Mouse (Mus musculus) hindbrain, postnatal 0 days (tissue): ENCODE data around the gene Cnst. TPM values are rescaled to one million over a fixed set of nuclear protein-coding genes. Genes with fewer than 3 reads are reported as not detected.

Source experiments
- ATAC-seq: fragments of 200-750 bp; cut with Nextera tagmentation; 2 replicates; pipeline ENCODE4 v1.8.0; 2017; ENCODE audit warnings: mild to moderate bottlenecking, moderate TSS enrichment, moderate library complexity
- DNase-seq: peaks from one replicate; pipeline ENCODE4 v3.0.0-alpha.2; 2015; ENCODE audit warnings: low spot score
- H3K27ac ChIP-seq: fragments of 300-500 bp; sonication (generic); 2 replicates; pipeline ENCODE4 v1.5.1; 2014; ENCODE audit warnings: mild to moderate bottlenecking
- H3K27me3 ChIP-seq: fragments of 300-500 bp; sonication (generic); 2 replicates; pipeline ENCODE4 v1.6.1; 2014; ENCODE audit warnings: low read length, mixed read lengths; ENCODE audit not compliant: insufficient read depth
- H3K36me3 ChIP-seq: fragments of 300-500 bp; sonication (generic); 2 replicates; pipeline ENCODE4 v1.6.1; 2014; ENCODE audit warnings: low read length, mixed read lengths; ENCODE audit not compliant: insufficient read depth
- H3K4me1 ChIP-seq: fragments of 300-500 bp; sonication (generic); 2 replicates; pipeline ENCODE4 v1.6.1; 2014; ENCODE audit warnings: antibody characterized with exemption, low read length, mixed read lengths; ENCODE audit not compliant: insufficient read depth
- H3K4me2 ChIP-seq: fragments of 300-500 bp; sonication (generic); 2 replicates; pipeline ENCODE4 v1.6.1; 2014; ENCODE audit warnings: low read depth, mild to moderate bottlenecking, low read length, moderate library complexity, mixed read lengths
- H3K4me3 ChIP-seq: fragments of 300-500 bp; sonication (generic); 2 replicates; pipeline ENCODE4 v1.5.1; 2014; ENCODE audit warnings: low read length
- H3K9ac ChIP-seq: fragments of 300-500 bp; sonication (generic); replicated peaks from 2 replicates; pipeline ENCODE4 v1.6.1; 2014; ENCODE audit warnings: mild to moderate bottlenecking, low read length, moderate library complexity, mixed read lengths
- H3K9me3 ChIP-seq: fragments of 300-500 bp; sonication (generic); 2 replicates; pipeline ENCODE4 v1.6.1; 2016; ENCODE audit warnings: low read length, mixed read lengths
- CTCF ChIP-seq: IDR thresholded peaks from 2 replicates; pipeline ENCODE4 v1.5.1; 2016; ENCODE audit warnings: antibody characterized with exemption, control low read depth, low read depth
- WGBS: fragments of 180-500 bp; shearing (Covaris S2); extraction: QIAGEN DNeasy Blood & Tissue Kit; methylation state at CpG from one replicate; pipeline ENCODE4 v1.1.7; 2014; 5-methylcytosine and 5-hydroxymethylcytosine counted together
- polyA plus RNA-seq: library from polyadenylated mRNA; unstranded; fragments of >200 nt; fragmentation: Nextera tagmentation; extraction: Ambion mirVana; gene quantifications from 2 replicates; pipeline ENCODE4 v1.2.1, GENCODE M21; 2015
- total RNA-seq: library from RNA; depleted of rRNA; stranded (reverse); fragments of >200 nt; gene quantifications from 2 replicates; pipeline ENCODE4 v1.2.3, GENCODE M21; 2014

Gene Cnst
- total and polyA plus RNA-seq, 2 experiments from 2014 or later: 16.3 to 30.2 TPM

GRCm38 (mm10) chr1:179580200-179580599 lies 34.0 kb downstream of the Cnst start:
- Histone ChIP-seq H3K36me3 (peaks cover 9% of the 10 kb centered on the region; the same call in 1 of the 2 replicates), H3K4me2 (no peak overlapping the region), H3K9me3 (no peaks in the 10 kb centered on the region), H3K4me1 (no peaks in the 10 kb centered on the region), H3K9ac (no peak overlapping the region), H3K27ac (no peak overlapping the region), H3K27me3 (no peaks in the 10 kb centered on the region), H3K4me3 (no peak overlapping the region)
- no peak for TF ChIP-seq CTCF
- DNase-seq: no peak
- ATAC-seq: no peak
- WGBS: 75% methylated on average over 8 of the region's 8 CpGs

- WGBS: 69% methylated on average over 10 of the region's 10 CpGs
- DNase-seq: no peak
- H3K4me3 ChIP-seq: no peak overlapping the region
- H3K27ac ChIP-seq: no peak overlapping the region
- peaks cover 9% of the 10 kb centered on the region; the same call in 1 of the 2 replicates for H3K36me3 ChIP-seq
- no peak for TF ChIP-seq CTCF
- H3K4me1 ChIP-seq: no peaks in the 10 kb centered on the region
- H3K9me3 ChIP-seq: no peaks in the 10 kb centered on the region
- H3K27me3 ChIP-seq: no peaks in the 10 kb centered on the region
- no peak overlapping the region for H3K9ac ChIP-seq
- H3K4me2 ChIP-seq: no peak overlapping the region
- no peak for ATAC-seq
Measured at GRCm38 (mm10) chr1:179581422-179581821, 35.3 kb downstream of the Cnst start.

DNA sequence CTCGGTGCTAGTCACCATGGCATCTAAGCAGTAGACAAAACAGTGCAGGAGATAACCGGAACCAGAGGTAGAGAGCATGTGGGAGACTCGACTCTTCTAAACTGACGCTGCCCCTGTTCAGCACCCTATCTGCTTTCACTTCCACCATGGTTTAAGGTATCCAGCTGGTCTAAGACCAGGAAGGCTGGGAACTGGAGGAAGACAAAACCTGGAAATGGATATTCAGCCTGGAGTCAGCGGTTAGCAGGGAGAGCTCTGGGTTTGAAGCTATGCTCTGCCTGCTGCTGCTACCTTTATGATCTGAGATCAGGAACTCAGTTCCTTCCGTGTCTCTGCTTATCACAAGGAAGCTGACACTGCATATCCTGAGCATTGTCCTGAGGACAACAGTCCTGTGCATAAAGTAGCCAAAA lies 35.9 kb downstream of the Cnst start:
- ATAC-seq (no peak), DNase-seq (no peak)
- H3K9me3 ChIP-seq: no peaks in the 10 kb centered on the region
- peaks cover 9% of the 10 kb centered on the region; the same call in 1 of the 2 replicates for H3K36me3 ChIP-seq
- H3K4me3 ChIP-seq: no peak overlapping the region
- H3K9ac ChIP-seq: no peak overlapping the region
- no peaks in the 10 kb centered on the region for H3K27me3 ChIP-seq
- no peak overlapping the region for H3K4me2 ChIP-seq
- no peak overlapping the region for H3K27ac ChIP-seq
- WGBS: 60% methylated on average over 6 of the region's 6 CpGs
- H3K4me1 ChIP-seq: no peaks in the 10 kb centered on the region
- TF ChIP-seq CTCF: no peak

DNA sequence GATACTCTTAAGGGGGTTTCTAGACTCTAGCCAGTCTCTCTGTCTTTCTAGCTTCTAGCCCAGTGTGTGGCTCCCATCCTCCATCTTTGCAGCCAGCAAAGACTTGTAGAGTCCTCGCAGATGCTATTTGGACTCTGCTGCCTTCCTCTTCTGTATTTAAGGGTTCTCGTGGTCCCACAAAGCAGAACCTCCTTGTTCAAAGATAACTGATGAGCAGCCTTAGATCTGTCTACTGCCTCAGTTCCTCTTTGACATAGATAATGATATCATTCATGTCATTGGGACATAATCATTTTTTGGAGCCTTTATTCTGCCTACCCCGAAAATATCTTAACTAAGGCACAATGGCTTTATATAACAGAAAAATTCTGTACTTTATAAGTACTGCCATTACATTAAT lies 36.9 kb downstream of the Cnst start:
- Histone ChIP-seq H3K9ac (no peak overlapping the region), H3K4me1 (no peaks in the 10 kb centered on the region), H3K27me3 (no peaks in the 10 kb centered on the region), H3K4me3 (no peak overlapping the region), H3K27ac (no peak overlapping the region), H3K4me2 (no peak overlapping the region), H3K9me3 (no peaks in the 10 kb centered on the region), H3K36me3 (peaks cover 9% of the 10 kb centered on the region; the same call in 1 of the 2 replicates)
- 94% methylated on average over 3 of the region's 3 CpGs for WGBS
- ATAC-seq (no peak), DNase-seq (no peak)
- no peak for TF ChIP-seq CTCF

- no peak for TF ChIP-seq CTCF
Measured at GRCm38 (mm10) chr1:179584220-179584619, 38.0 kb downstream of the Cnst start.

GRCm38 (mm10) chr1:179585646-179586045 lies 39.5 kb downstream of the Cnst start:
- Histone ChIP-seq H3K4me2 (no peak overlapping the region), H3K4me3 (no peak overlapping the region), H3K9ac (no peak overlapping the region), H3K36me3 (no peaks in the 10 kb centered on the region), H3K4me1 (no peaks in the 10 kb centered on the region), H3K27ac (no peak overlapping the region), H3K9me3 (no peaks in the 10 kb centered on the region), H3K27me3 (no peaks in the 10 kb centered on the region)
- DNase-seq (no peak), ATAC-seq (no peak)
- WGBS: 57% methylated on average over 8 of the region's 9 CpGs
- TF ChIP-seq CTCF: no peak

More at GRCm38 (mm10) chr1:179584220-179584619, 38.0 kb downstream of the Cnst start:
- ATAC-seq (no peak), DNase-seq (no peak)
- Histone ChIP-seq H3K4me1 (no peaks in the 10 kb centered on the region), H3K9me3 (no peaks in the 10 kb centered on the region), H3K27me3 (no peaks in the 10 kb centered on the region), H3K9ac (no peak overlapping the region), H3K36me3 (peaks cover 9% of the 10 kb centered on the region; the same call in 1 of the 2 replicates), H3K4me2 (no peak overlapping the region), H3K4me3 (no peak overlapping the region), H3K27ac (no peak overlapping the region)
- WGBS: 90% methylated on average over 4 of the region's 4 CpGs

- Histone ChIP-seq H3K9me3 (no peaks in the 10 kb centered on the region), H3K4me3 (no peak overlapping the region), H3K27me3 (no peaks in the 10 kb centered on the region), H3K27ac (no peak overlapping the region), H3K4me2 (no peak overlapping the region), H3K4me1 (no peaks in the 10 kb centered on the region), H3K36me3 (no peaks in the 10 kb centered on the region), H3K9ac (no peak overlapping the region)
- no peak for DNase-seq
- TF ChIP-seq CTCF: no peak
- WGBS: 72% methylated on average over 3 of the region's 3 CpGs
- no peak for ATAC-seq
Measured at GRCm38 (mm10) chr1:179586430-179587095, 40.4 kb downstream of the Cnst start.
